Mouse (Mus musculus) intestine, embryonic 16.5 days (tissue): ENCODE data around the gene Cox6a2. TPM values are rescaled to one million over a fixed set of nuclear protein-coding genes. Genes with fewer than 3 reads are reported as not detected.
A peak's percentile ranks its signal among the peaks of the same experiment; 100 is the strongest.

Experiments
- ATAC-seq: fragments of 200-750 bp; cut with Nextera tagmentation; 2 replicates; pipeline ENCODE4 v1.8.0; 2017; ENCODE audit warnings: moderate TSS enrichment, moderate library complexity
- H3K27ac ChIP-seq: fragments of 300-500 bp; sonication (generic); 2 replicates; pipeline ENCODE4 v1.5.1; 2014; ENCODE audit warnings: mild to moderate bottlenecking, low read length
- H3K27me3 ChIP-seq: fragments of 300-500 bp; sonication (generic); replicated peaks from 2 replicates; pipeline ENCODE4 v1.6.1; 2014; ENCODE audit warnings: low read length, control low read depth, mixed read lengths; ENCODE audit not compliant: control insufficient read depth, insufficient read depth
- H3K36me3 ChIP-seq: fragments of 300-500 bp; sonication (generic); 2 replicates; pipeline ENCODE4 v1.6.1; 2014; ENCODE audit warnings: low read length, control low read depth; ENCODE audit not compliant: control insufficient read depth, insufficient read depth
- H3K4me1 ChIP-seq: fragments of 300-500 bp; sonication (generic); 2 replicates; pipeline ENCODE4 v1.6.1; 2014; ENCODE audit warnings: low read length, control low read depth, mixed read lengths; ENCODE audit not compliant: control insufficient read depth, insufficient read depth
- H3K4me2 ChIP-seq: fragments of 300-500 bp; sonication (generic); 2 replicates; pipeline ENCODE4 v1.6.1; 2014; ENCODE audit warnings: low read depth, low read length, control low read depth
- H3K4me3 ChIP-seq: fragments of 300-500 bp; sonication (generic); 2 replicates; pipeline ENCODE4 v1.5.1; 2014; ENCODE audit warnings: mild to moderate bottlenecking, low read length
- H3K9ac ChIP-seq: fragments of 300-500 bp; sonication (generic); 2 replicates; pipeline ENCODE4 v1.6.1; 2014; ENCODE audit warnings: low read depth, low read length
- H3K9me3 ChIP-seq: fragments of 300-500 bp; sonication (generic); 2 replicates; pipeline ENCODE4 v1.6.1; 2016; ENCODE audit warnings: low read length, control low read depth; ENCODE audit not compliant: control insufficient read depth
- WGBS: fragments of 180-500 bp; shearing (Covaris S2); extraction: QIAGEN DNeasy Blood & Tissue Kit; methylation state at CpG from one replicate; pipeline ENCODE4 v1.1.7; 2014; 5-methylcytosine and 5-hydroxymethylcytosine counted together
- polyA plus RNA-seq: library from polyadenylated mRNA; unstranded; fragments of >200 nt; fragmentation: Nextera tagmentation; extraction: Ambion mirVana; gene quantifications from 2 replicates; pipeline ENCODE4 v1.2.1, GENCODE M21; 2015

The Cox6a2 gene
- polyA plus RNA-seq, 1 experiment from 2014 or later, result 0.95 TPM

DNA sequence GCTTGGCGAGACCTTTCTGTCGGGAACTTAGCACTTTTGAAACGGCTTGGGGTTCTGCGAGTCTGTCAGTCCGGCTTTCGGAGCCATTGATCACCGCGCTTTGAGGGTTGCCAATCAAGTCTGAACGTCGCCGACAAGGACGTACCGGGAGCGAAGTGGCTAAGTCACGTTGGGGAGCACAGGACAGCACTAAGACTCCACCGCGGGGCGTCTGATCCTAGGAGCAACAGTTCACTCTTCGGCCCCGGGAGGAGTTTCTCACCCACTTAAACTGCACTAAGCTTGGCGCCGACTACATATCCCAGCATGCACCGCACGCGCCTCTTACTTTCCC lies 31.4 kb upstream of the Cox6a2 start:
- WGBS, result under 1% methylated on average over 25 of the region's 25 CpGs
- Histone ChIP-seq H3K27me3 (no peaks in the 10 kb centered on the region), H3K9me3 (no peaks in the 10 kb centered on the region), H3K9ac (peak overlapping the region; percentile 89), H3K27ac (peak overlapping the region; percentile 95), H3K4me2 (peak overlapping the region; percentile 56), H3K4me1 (peaks cover 13% of the 10 kb centered on the region), H3K4me3 (peak overlapping the region; percentile 73), H3K36me3 (peaks cover 4% of the 10 kb centered on the region; the same call in 1 of the 2 replicates)
- ATAC-seq, result no peak

DNA sequence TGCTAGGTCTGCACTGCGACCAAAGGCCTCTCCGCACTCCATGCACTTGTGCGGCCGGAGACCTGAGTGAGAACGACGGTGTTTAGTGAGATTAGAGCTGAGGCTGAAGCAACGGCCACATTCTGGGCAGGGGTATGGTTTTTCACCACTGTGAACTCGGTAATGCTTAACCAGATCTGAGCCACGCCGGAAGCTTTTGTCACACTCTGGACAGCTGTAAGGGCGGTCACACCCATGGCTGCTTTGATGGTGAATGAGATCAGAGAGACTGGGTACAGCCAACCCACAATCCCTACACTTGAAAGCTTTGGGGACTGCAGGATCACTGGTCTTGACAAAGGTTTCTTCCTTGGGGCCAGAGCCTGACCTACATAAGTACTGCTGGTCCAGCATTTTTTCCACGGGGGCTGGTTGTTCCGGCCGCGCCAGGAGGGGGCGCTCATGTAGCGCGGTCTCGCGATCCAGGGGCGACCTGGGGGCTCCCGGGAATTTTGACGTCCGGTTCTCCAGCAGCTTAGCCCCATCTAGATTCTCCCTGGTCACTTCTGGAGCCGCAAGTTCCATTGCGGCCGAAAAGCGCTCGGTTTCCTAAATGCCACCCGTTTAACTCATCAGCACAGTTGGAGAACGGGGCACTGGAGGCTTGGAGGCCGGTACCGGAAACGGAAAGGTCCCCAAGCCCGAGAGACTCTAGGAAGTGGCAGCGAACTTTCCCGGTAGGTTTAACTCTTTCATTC lies 30.8 kb upstream of the Cox6a2 start, which contains the start of gene Armc5:
Gene Armc5 (plus strand): TSS at position 487 of the 737 bp plus-strand sequence.
- Histone ChIP-seq H3K9ac (peak within 1 kb of the TSS; percentile 89), H3K27me3 (no peaks in the 10 kb centered on the region), H3K9me3 (no peaks in the 10 kb centered on the region), H3K27ac (peak within 1 kb of the TSS; percentile 95), H3K4me3 (peak within 1 kb of the TSS; percentile 73), H3K36me3 (peaks cover 4% of the 10 kb centered on the region; the same call in 1 of the 2 replicates), H3K4me2 (peak within 1 kb of the TSS; percentile 56), H3K4me1 (peaks cover 13% of the 10 kb centered on the region)
- 23% methylated on average over 37 of the region's 37 CpGs for WGBS
- ATAC-seq, result peak; percentile 53

DNA sequence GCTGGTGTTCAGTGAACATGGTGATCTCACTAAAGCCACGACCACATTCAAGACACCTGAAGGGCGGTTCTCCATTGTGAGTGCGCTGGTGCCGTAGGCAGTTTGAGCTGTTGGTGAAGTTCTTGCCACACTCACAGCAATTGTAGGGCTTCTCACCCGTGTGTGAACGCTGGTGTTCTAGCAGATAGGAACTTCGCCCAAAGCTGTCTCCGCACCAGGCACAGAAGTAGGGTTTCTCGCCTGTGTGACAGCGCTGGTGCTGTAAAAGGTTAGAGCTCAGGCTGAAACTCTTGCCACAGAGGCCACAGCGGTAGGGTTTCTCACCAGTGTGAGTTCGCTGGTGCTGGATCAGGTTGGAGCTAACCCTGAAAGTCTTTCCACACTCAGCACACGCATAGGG lies 30.2 kb upstream of the Cox6a2 start:
- no peak for ATAC-seq
- H3K9ac ChIP-seq, result peak overlapping the region; percentile 89; the same call in 1 of the 2 replicates
- WGBS, result 96% methylated on average over 13 of the region's 13 CpGs
- no peaks in the 10 kb centered on the region for H3K27me3 ChIP-seq
- H3K36me3 ChIP-seq, result peaks cover 4% of the 10 kb centered on the region; the same call in 1 of the 2 replicates
- peak overlapping the region; percentile 95; the same call in 1 of the 2 replicates for H3K27ac ChIP-seq
- 0 out of 2 replicates have a peak overlapping the region, but pooled peaks have one; percentile 73 for H3K4me3 ChIP-seq
- H3K9me3 ChIP-seq, result no peaks in the 10 kb centered on the region
- peaks cover 13% of the 10 kb centered on the region for H3K4me1 ChIP-seq
- peak overlapping the region; percentile 56; the same call in 1 of the 2 replicates for H3K4me2 ChIP-seq

DNA sequence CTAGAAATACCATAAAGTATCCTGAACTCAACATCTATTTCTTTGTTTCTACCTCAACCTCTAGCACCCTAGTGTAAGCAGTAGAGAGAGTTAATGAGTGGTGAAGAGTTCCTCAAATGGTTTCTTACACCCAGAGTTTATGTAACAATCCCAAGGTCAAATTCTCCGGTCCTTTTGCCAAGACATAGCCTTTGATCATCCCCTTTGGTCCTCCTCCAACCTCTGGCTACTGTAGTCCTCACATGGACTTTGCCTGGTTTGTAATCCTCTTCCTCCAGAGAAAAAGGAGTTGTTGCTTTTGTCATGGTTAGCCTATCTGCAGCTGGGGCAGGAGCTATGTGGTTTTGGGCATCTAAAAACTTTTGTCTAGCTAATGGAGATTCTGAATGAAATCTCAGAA lies 29.3 kb upstream of the Cox6a2 start:
- H3K27ac ChIP-seq, result no peak overlapping the region
- no peak overlapping the region for H3K9ac ChIP-seq
- H3K4me3 ChIP-seq, result no peak overlapping the region
- peaks cover 11% of the 10 kb centered on the region for H3K4me1 ChIP-seq
- 70% methylated on average over 1 of the region's 1 CpGs for WGBS
- H3K27me3 ChIP-seq, result no peaks in the 10 kb centered on the region
- no peak for ATAC-seq
- peaks cover 4% of the 10 kb centered on the region; the same call in 1 of the 2 replicates for H3K36me3 ChIP-seq
- H3K9me3 ChIP-seq, result no peaks in the 10 kb centered on the region
- H3K4me2 ChIP-seq, result no peak overlapping the region

DNA sequence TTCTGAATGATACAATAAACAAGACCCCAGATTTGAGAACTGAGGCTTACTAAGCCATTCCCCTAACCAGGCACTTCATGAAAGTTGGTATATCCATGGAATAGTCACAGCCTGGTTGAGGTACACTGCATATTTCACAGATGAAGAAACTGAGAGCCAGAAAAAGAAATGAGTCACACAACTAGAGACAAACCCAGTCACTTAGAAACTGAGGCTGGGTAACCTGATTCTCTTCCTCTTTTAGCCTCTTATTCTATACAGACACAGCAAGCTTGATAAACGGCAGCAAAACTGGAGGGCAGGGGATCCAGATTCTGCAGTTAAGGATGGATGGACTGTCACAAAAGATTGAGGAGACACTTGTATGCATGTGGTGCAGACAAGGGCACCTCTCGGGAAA lies 28.6 kb upstream of the Cox6a2 start:
- Histone ChIP-seq H3K27ac (no peak overlapping the region), H3K36me3 (0 out of 2 replicates have a peak, but pooled peaks cover 2% of the 10 kb centered on the region), H3K9ac (no peak overlapping the region), H3K4me3 (no peak overlapping the region), H3K4me2 (no peak overlapping the region), H3K9me3 (no peaks in the 10 kb centered on the region), H3K27me3 (no peaks in the 10 kb centered on the region), H3K4me1 (peaks cover 10% of the 10 kb centered on the region)
- WGBS, result 86% methylated on average over 2 of the region's 2 CpGs
- no peak for ATAC-seq

DNA sequence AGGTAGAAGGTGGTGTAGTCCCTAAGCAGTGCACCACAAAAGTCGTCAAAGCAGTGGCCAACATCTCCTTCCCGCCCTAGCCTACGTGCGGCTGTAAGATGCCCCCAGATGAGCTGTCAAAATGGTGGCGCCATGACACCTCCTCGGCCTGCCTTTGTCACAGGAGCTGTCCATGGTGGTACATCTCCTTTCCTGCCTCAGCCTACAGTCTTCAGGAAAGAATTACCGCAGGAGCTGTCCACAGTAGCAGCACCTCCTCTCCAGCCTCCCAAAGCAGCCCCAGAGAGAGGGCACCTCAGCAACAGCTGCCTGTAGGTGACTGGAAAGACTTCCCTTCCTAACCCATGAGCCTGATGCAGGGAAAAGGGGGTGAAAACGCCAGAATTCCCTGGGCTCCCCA lies 25.6 kb upstream of the Cox6a2 start:
- 38% methylated on average over 8 of the region's 8 CpGs for WGBS
- H3K27me3 ChIP-seq, result no peaks in the 10 kb centered on the region
- no peak overlapping the region for H3K4me2 ChIP-seq
- ATAC-seq, result no peak
- H3K27ac ChIP-seq, result no peak overlapping the region
- no peaks in the 10 kb centered on the region for H3K9me3 ChIP-seq
- H3K4me1 ChIP-seq, result peaks cover 3% of the 10 kb centered on the region
- no peak overlapping the region for H3K9ac ChIP-seq
- H3K4me3 ChIP-seq, result no peak overlapping the region
- H3K36me3 ChIP-seq, result no peaks in the 10 kb centered on the region

DNA sequence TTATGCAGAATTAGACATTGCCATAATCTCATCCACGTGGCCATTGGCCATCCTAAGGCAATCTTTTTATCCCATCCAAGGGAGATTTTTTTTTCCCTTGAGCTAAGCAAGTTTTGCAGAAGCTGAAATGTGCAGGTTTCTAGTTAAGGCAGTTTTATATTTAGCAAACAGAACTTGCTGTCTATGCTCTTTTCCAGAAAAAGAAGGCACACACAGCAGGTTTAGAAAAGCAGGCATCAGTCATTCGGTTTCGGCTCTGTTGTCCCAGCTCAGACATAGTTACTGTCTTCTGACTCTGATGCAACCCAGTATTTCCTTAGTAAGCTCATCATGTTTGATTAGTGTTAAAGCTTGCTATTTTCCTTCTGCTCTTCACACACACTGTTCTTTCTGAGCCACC lies 14.7 kb upstream of the Cox6a2 start:
- no peak for ATAC-seq
- no peak overlapping the region for H3K4me3 ChIP-seq
- H3K36me3 ChIP-seq, result no peaks in the 10 kb centered on the region
- H3K4me1 ChIP-seq, result no peaks in the 10 kb centered on the region
- 89% methylated on average over 3 of the region's 3 CpGs for WGBS
- H3K9me3 ChIP-seq, result no peaks in the 10 kb centered on the region
- H3K27me3 ChIP-seq, result no peaks in the 10 kb centered on the region
- H3K9ac ChIP-seq, result no peak overlapping the region
- no peak overlapping the region for H3K27ac ChIP-seq
- H3K4me2 ChIP-seq, result no peak overlapping the region

DNA sequence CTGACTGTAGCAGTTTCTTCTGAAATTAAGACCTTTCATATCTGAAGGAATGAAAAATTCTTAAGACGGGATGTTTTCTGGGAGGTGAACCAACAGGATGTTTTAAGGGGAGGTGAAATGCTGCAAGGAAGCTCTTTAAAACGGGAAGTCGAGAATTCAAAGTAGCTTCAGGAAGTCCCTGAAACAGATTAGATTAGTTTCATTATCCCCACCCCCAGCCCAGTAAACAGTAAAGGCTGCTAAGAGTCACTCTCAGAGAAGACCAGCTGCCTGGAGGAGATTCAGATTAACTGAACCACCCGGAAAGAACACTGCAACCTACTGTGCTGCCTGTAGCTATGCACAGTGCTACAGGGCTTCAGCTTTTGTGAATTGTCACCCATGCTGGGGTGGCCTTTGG lies 13.8 kb upstream of the Cox6a2 start:
- Histone ChIP-seq H3K4me2 (no peak overlapping the region), H3K9me3 (no peaks in the 10 kb centered on the region), H3K9ac (no peak overlapping the region), H3K4me3 (no peak overlapping the region), H3K36me3 (no peaks in the 10 kb centered on the region), H3K27ac (no peak overlapping the region), H3K27me3 (no peaks in the 10 kb centered on the region), H3K4me1 (no peaks in the 10 kb centered on the region)
- 76% methylated on average over 4 of the region's 4 CpGs for WGBS
- no peak for ATAC-seq

DNA sequence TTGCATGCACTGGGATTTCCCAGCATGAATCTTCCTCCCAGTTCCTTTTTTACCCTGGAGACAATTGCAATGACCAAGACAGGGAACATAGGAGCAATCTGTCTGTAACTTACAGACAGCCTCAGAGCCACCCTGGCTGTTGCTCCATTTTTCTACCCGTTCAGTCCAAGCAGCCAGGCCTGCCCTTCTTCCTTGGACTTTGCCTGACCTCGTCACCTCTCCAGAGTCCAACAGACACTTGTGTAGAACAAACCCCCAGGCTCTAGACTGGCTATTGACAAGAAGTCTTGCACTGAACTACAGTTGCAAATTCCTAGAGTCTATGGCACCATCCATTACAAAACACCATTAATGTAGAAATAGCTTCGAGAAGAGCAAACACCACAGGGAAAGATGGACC lies 3.6 kb upstream of the Cox6a2 start:
- H3K9ac ChIP-seq, result no peak overlapping the region
- H3K9me3 ChIP-seq, result no peaks in the 10 kb centered on the region
- no peak for ATAC-seq
- H3K27ac ChIP-seq, result no peak overlapping the region
- no peaks in the 10 kb centered on the region for H3K4me1 ChIP-seq
- WGBS, result 41% methylated on average over 3 of the region's 3 CpGs
- H3K4me3 ChIP-seq, result no peak overlapping the region
- H3K36me3 ChIP-seq, result no peaks in the 10 kb centered on the region
- no peaks in the 10 kb centered on the region for H3K27me3 ChIP-seq
- H3K4me2 ChIP-seq, result no peak overlapping the region
